Mouse (Mus musculus) olfactory bulb, adult 2 months (tissue): ENCODE data around the gene Lrp2bp.

Experiments
- CTCF ChIP-seq: fragments of 200-500 bp; IDR thresholded peaks from 2 replicates; pipeline ENCODE4 v1.5.1; 2012; ENCODE audit warnings: low read depth, mild to moderate bottlenecking, low read length, moderate library complexity; ENCODE audit not compliant: insufficient read depth
- POLR2A ChIP-seq: fragments of 200-500 bp; IDR thresholded peaks from 2 replicates; pipeline ENCODE4 v1.6.1; 2012; ENCODE audit warnings: mild to moderate bottlenecking, low read depth, low read length, moderate library complexity; ENCODE audit not compliant: insufficient read depth

GRCm38 (mm10) chr8:46010746-46011680 lies 11.9 kb downstream of the Lrp2bp start:
- TF ChIP-seq POLR2A = no peak
- no peak for TF ChIP-seq CTCF
